Mouse (Mus musculus) kidney, postnatal 36 days (tissue): ENCODE data around the gene Dhx57.
"Not testable (repeated sequence)": the region's sequence is repeated elsewhere in the genome, so short reads cannot be mapped to it uniquely, and the experiment has no call there.

Source experiments
- DNase-seq, 2 experiments: peaks; one replicate each; pipeline ENCODE4 v3.0.0; 2021 to 2022; ENCODE audit warnings: mixed read lengths in 2 of 2

Gene Dhx57

GRCm38 (mm10) chr17:80290074-80290657, at the start of gene Dhx57, which contains the start of gene Morn2:
TSS of gene Dhx57 (minus strand) at chr17:80290476.
TSS of gene Morn2 (plus strand) at chr17:80290203.
- peak; percentile 98 to 99 for DNase-seq

GRCm38 (mm10) chr17:80332386-80332785, 42.1 kb upstream of the Dhx57 start:
- peak in 1 of 2 experiments; percentile 9 for DNase-seq

- no peak for DNase-seq
Measured at GRCm38 (mm10) chr17:80326431-80326830, 36.2 kb upstream of the Dhx57 start.

GRCm38 (mm10) chr17:80325456-80325855, 35.2 kb upstream of the Dhx57 start:
- DNase-seq = no peak

GRCm38 (mm10) chr17:80324521-80324920, 34.2 kb upstream of the Dhx57 start:
- DNase-seq = no peak

GRCm38 (mm10) chr17:80323658-80324057, 33.4 kb upstream of the Dhx57 start:
- no peak for DNase-seq

GRCm38 (mm10) chr17:80323015-80323414, 32.7 kb upstream of the Dhx57 start:
- no peak for DNase-seq

GRCm38 (mm10) chr17:80322228-80322627, 32.0 kb upstream of the Dhx57 start:
- no peak for DNase-seq

- no peak for DNase-seq
Measured at GRCm38 (mm10) chr17:80312405-80312804, 22.1 kb upstream of the Dhx57 start.

- DNase-seq = no peak
Measured at GRCm38 (mm10) chr17:80311761-80312160, 21.5 kb upstream of the Dhx57 start.

- no peak for DNase-seq
Measured at GRCm38 (mm10) chr17:80307251-80307650, 17.0 kb upstream of the Dhx57 start, which contains the start of gene Arhgef33. TSS of gene Arhgef33 (plus strand) at chr17:80307407.

- no peak for DNase-seq
Measured at GRCm38 (mm10) chr17:80298844-80299243, 8.6 kb upstream of the Dhx57 start.

- no peak for DNase-seq
Measured at GRCm38 (mm10) chr17:80295258-80295657, 5.0 kb upstream of the Dhx57 start.

GRCm38 (mm10) chr17:80291148-80291547, 872 bp upstream of the Dhx57 start:
- peak; percentile 57 to 60 for DNase-seq

- no peak for DNase-seq
Measured at GRCm38 (mm10) chr17:80289280-80290073, 799 bp downstream of the Dhx57 start.

- DNase-seq = no peak
Measured at GRCm38 (mm10) chr17:80288012-80288411, 2.3 kb downstream of the Dhx57 start.

- DNase-seq = no peak
Measured at GRCm38 (mm10) chr17:80284446-80284845, 5.8 kb downstream of the Dhx57 start.

- no peak for DNase-seq
Measured at GRCm38 (mm10) chr17:80279340-80280070, 10.8 kb downstream of the Dhx57 start.

GRCm38 (mm10) chr17:80278255-80278654, 12.0 kb downstream of the Dhx57 start:
- DNase-seq = no peak

GRCm38 (mm10) chr17:80270622-80271021, 19.7 kb downstream of the Dhx57 start:
- DNase-seq = not testable (repeated sequence)

GRCm38 (mm10) chr17:80268151-80268550, 22.1 kb downstream of the Dhx57 start:
- DNase-seq = no peak

GRCm38 (mm10) chr17:80267065-80267464, 23.2 kb downstream of the Dhx57 start:
- no peak for DNase-seq

- peak; percentile 26 to 35 for DNase-seq
Measured at GRCm38 (mm10) chr17:80255208-80255607, 35.1 kb downstream of the Dhx57 start.
